Mouse (Mus musculus) erythroblast, embryonic 14.5 days (primary cell): ENCODE measurements around the gene Nutm1.

ENCODE experiments used
- GATA1 ChIP-seq: IDR thresholded peaks from 2 replicates; pipeline ENCODE4 v1.6.1; 2012; ENCODE audit warnings: low read length, inconsistent platforms, mixed read lengths
- TAL1 ChIP-seq: IDR thresholded peaks from 3 replicates; pipeline ENCODE4 v1.6.1; 2012; ENCODE audit warnings: low read length, inconsistent platforms, mixed read lengths

DNA sequence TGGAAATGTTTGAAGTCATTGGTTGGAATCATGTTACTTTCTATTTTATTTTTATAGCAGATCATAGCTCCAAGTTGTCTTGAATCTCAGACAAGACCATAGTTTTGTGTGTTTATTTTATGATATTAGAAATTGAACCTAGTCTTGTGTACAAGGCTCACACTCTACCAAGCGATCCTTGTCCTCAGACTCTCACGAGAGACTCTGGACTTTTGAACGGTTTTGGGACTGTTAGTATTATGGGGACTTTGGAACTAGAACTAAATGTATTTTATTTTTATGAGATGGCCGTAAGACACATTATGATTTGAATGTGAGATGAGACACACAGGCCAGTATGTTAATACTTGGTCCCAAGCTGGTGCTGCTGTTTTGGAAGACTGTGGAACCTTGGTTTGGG, 39.1 kb upstream of the Nutm1 start:
- TF ChIP-seq GATA1 (no peak), TAL1 (no peak)
